Mouse (Mus musculus) adrenal gland, adult (tissue): Measurements from ENCODE around the gene Itsn1.

Source experiments
- DNase-seq, 2 experiments: peaks; one replicate each; pipeline ENCODE4 v3.0.0; 2022 to 2023; ENCODE audit warnings: low spot score in 1 of 2; ENCODE audit not compliant: inconsistent age in 2 of 2

The Itsn1 gene

GRCm38 (mm10) chr16:91898850-91899848, 170.1 kb downstream of the Itsn1 start:
- DNase-seq: no peak

DNA sequence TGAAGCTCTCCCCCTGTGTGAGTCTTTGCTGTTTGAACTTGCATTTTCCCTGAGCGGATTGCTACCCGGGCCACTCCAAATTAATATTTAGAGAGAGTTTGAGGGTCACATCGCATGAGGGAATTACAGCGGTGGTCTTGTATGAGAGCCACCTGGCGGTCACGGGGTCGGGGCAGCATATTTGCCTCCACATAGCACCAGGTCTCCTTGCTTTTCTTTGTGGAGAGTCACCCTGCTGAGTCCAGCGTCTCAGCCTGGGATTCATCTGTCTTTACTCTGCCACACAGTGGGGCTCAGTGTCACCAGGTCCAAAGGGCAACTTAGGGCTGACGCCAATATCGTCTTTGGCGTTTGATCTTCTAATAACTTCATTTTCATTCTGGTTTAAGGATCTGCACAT, 171.2 kb downstream of the Itsn1 start:
- DNase-seq: no peak

GRCm38 (mm10) chr16:91903801-91904506, 174.9 kb downstream of the Itsn1 start:
- no peak for DNase-seq

GRCm38 (mm10) chr16:91905127-91905860, 176.2 kb downstream of the Itsn1 start:
- DNase-seq: no peak

DNA sequence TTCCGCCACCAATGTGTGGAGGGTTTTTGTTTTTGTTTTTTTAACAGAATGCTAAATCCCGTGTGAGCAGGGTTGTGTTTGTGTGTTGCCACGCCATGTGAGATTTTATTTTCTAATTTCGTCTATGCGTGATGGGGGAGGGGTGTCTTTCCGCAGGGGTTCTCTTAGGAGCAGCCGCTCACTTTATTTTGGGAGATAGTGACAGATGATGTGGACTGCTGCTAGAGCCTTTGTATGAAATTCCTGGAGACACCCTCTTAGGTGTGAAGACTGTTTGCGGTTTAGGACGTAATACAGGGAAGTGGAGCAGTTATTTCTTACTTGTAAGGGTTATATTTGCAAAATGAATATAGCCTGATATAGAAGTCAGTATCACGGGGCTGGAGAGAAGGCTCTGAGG, 176.9 kb downstream of the Itsn1 start:
- DNase-seq: no peak

DNA sequence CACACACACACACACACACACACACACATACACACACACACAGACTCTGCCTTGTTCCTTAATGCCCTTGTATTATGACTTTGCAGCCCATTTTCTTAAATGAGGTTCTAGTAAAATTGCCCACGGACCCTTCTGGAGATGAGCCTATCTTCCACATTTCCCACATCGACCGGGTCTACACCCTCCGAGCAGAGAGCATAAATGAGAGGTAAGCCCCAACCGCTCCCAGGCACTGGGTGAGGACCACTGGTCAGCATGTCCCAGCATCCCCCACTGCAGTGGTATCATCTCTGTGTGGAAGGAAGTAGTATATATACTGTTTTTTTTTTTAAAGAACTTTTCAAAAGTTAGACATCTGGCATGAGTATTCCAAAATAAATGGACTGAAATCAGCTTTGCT, 177.6 kb downstream of the Itsn1 start:
- DNase-seq: no peak

GRCm38 (mm10) chr16:91907158-91907557, 178.1 kb downstream of the Itsn1 start:
- no peak for DNase-seq

DNA sequence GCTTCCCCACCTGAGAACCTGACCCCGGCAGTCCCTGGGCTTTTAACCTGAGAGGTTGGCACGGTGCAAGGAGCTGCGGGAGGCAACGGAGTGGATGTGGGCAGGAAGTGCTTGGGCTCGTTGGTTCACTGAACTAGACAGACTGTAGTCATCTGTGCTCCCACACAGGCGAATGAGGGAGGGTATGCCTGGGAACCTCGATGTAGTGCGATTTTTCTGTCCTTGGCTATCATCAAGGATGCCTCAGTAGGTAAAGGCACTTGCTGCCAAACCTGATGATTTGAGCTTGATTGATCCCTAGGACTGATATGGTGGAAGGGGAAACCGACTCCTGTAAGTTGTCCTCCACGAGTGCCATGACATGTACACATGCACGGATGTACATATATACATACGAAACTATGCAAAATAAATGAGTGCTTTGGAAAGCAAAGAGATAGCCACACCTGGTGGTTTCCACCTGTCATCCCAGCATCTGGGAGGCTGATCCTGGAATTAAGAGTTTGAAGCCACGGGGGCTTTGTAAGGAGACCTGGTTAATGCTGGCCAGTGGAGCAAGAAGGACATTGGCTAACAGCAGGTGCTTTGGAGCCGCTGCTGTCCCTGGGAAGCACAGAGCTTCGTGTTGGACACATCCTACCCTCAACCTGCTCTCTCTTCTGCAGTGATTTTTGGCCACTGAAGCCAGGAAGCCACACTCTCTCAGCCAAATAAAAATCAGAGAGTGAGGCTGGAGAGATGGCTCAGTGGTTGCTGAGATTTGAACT, 180.7 kb downstream of the Itsn1 start:
- DNase-seq: no peak

DNA sequence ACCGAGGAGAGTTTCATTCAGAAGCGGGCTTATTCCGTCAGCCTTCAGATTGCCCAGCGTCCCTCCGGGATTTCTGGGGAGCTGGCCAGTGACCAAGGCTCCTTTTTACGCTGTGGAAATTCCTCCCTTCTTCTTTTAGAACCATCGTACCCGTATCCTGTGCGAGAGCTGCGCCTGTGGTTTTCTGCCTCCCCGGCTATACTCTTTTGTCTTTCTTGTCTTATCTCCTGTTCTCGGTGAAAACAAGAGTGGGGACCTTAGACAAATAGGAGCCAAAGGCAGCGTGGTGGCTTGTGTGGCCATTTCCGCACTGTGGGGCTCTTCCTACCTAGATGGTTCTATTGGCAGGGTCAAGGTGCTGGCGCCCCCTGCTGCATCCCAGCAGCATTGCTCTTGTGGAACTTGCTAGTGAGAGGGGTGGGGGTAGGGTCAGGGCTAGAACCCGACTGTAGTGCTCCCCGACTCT, 188.6 kb downstream of the Itsn1 start:
- peak; percentile 84 to 95 for DNase-seq

GRCm38 (mm10) chr16:91918461-91918860, 189.4 kb downstream of the Itsn1 start:
- peak in 1 of 2 experiments; percentile 62 for DNase-seq

DNA sequence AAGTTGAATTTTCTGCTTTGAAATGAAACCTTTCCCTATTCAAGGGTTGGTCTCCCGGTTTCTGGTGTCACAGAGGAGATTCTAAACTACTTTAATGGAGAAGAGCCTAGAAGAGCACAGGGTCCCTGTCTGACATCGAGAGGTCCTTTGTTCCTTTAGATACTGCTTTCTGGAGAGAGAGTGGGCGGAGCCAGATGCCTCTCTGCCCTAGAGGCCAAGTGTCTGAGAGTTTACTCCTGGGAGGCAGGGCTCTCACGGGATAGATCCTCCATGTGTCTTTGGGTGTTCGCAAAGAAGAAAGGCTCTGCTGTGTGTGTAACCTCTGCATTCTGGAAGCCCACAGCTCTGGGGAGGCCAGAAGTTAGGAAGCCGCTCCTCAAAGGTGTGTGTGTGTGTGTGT, 190.0 kb downstream of the Itsn1 start:
- no peak for DNase-seq

GRCm38 (mm10) chr16:91921340-91921739, 192.3 kb downstream of the Itsn1 start:
- no peak for DNase-seq

DNA sequence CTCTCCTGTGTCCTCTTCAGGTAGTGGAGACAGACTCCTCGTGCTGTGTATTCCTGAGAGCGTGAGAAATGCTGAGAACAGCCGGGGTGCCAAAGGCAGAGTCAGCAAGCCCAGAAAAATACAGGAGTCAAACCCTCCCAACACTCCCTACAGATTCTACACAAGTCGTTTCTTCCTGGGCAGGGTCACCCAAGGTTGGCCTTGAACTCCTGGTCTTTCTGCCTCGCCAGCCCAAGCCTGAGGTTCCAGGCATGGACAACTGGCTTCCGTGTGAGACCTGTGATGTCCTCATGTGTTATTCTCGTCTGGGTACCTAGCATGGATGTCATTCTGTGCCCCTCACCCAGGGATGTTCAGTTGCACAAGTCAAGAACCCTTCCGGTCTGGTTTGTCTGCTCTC, 193.9 kb downstream of the Itsn1 start:
- no peak for DNase-seq

GRCm38 (mm10) chr16:91924426-91924825, 195.3 kb downstream of the Itsn1 start:
- DNase-seq: no peak

GRCm38 (mm10) chr16:91927911-91928630, 199.0 kb downstream of the Itsn1 start:
- no peak for DNase-seq

- peak; percentile 94 to 96 for DNase-seq
Observed at GRCm38 (mm10) chr16:91931078-91932013, 202.3 kb downstream of the Itsn1 start.

DNA sequence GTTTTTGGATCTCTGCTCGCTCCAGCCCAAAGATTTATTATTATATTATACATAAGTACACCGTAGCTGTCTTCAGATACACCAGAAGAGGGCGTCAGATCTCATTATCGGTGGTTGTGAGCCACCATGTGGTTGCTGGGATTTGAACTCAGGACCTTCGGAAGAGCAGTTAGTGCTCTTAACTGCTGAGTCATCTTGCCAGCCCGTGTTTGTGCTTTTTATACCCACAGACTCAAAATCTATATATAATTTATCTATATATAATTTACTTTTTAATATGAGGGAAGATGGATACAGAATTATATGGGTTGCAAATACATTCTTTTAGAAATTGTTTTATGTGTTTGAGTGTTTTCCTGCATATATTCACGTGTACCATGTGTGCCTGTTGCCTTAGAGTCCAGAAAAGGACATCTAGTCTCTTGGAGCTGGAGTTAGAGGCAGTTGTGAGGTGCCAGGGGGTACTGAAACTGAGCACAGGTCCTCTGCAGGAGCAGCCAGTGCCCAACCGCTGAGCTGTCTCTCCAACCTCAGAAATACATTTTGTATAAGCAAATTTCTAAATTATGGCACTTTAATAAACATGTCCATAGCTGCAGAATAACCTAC, 203.1 kb downstream of the Itsn1 start:
- DNase-seq: peak; percentile 5 to 49

DNA sequence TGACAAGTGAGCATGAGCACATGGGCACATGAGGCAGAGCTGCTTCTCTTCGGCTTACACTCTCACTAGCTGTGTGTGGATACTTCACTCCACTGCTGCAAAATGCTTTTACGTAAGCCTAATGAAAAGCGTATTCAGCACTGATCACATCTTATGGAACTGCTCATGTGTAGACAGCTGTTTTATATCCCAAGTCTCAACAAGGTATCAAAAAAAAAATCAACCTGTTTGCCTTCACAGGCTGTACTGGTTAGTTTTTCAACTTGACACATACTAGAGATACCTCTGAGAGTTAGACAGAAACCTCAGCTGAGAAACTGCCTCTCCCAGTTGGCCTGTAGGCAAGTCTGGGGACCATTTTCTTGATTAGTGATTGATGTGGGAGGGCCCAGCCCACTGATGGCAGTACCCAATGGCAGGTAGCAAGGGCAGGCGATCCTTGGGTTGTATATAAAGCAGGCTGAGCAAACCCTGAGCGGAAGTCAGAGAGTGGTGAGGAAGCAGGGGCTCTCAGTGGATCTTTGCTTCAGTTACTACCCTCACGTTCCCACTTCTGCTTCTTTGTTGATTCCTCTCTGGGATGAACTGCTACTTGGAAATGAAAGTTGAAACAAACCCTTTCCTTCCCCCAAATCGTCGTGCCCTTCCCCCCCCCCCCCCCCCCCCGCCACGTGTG, 203.9 kb downstream of the Itsn1 start:
- peak; percentile 2 to 42 for DNase-seq
